Mouse (Mus musculus) granulocyte monocyte progenitor cell, adult 5-6 weeks (primary cell): Measurements from ENCODE around the gene Foxi1. TPM values are rescaled to one million over a fixed set of nuclear protein-coding genes. Genes with fewer than 3 reads are reported as not detected.

Source experiments
- ATAC-seq: replicated peaks from 2 replicates; pipeline ENCODE4 v1.8.0; 2016; ENCODE audit warnings: mild to moderate bottlenecking, moderate TSS enrichment, inconsistent platforms; ENCODE audit not compliant: poor library complexity, severe bottlenecking
- total RNA-seq, 2 experiments: library from RNA; stranded (forward) in 1 of 2; stranded (reverse) in 1 of 2; fragments of 200-712, 200-1000 nt in 1 of 2; fragments of >200 nt in 1 of 2; fragmentation: Nextera tagmentation in 1 of 2; gene quantifications; 2 replicates each; pipeline ENCODE4 v1.2.3; 2014 to 2017

Gene Foxi1
- total RNA-seq, 2 experiments from 2014 or later = not detected

- no peak for ATAC-seq
Observed at GRCm38 (mm10) chr11:34166392-34166791, 41.5 kb downstream of the Foxi1 start.

DNA sequence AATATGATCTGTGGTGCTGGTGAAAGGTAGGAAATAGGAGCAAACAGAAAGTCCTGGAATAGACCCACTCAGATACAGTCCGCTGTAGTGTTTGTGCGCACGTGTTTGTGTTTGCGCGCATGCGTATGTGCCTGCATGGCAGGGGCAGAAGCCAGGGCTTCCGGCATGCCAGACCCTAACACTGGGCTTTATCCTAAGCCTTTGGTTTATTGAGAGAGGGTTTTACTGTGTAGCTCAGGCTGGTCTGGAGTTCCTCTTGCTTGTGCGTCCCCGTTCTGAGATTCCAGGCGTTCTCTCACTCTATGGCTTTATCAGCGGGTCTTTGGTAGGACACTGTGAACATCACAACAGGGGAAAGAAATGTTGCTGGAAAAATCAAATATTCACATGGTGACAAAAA, 42.6 kb downstream of the Foxi1 start:
- no peak for ATAC-seq

DNA sequence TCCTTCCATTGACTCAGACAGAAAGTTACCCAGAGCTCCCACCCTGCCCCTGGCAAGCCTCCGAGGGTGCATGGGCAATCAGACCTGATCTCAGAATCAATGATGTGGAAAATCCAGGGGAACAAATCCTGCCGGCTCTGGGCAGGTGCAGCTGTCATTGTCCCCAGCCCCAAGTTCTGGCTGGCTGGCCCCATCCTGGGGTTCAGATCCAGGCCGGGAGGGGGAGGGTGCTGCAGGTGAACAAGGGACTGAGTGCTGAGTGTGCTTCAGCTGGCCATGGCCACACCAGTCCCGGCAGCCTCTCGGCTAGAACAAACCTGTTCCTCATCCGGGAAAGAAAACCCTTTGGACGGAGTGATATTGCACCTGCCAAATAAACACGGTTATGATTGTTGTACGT, 49.0 kb downstream of the Foxi1 start:
- ATAC-seq = no peak

- no peak for ATAC-seq
Observed at GRCm38 (mm10) chr11:34155235-34155634, 52.7 kb downstream of the Foxi1 start.

Other genes with a start within 250 kb of the Foxi1 start
- gene Kcnmb1, start 245.1 kb downstream of the Foxi1 start, total RNA-seq (2014; fragmentation: Nextera tagmentation) = not detected in 2 replicates
- gene Kcnmb1, start 245.1 kb downstream of the Foxi1 start, total RNA-seq (2017) = not detected in 2 replicates
- not detected in 2 replicates for gene Kcnip1, start 214.9 kb downstream of the Foxi1 start, total RNA-seq (2014; fragmentation: Nextera tagmentation)
- not detected in 2 replicates for gene Kcnip1, start 214.9 kb downstream of the Foxi1 start, total RNA-seq (2017)
- gene Lcp2, start 161.2 kb downstream of the Foxi1 start, total RNA-seq (2014; fragmentation: Nextera tagmentation) = 43.5 and 55.4 TPM in 2 replicates
- gene Lcp2, start 161.2 kb downstream of the Foxi1 start, total RNA-seq (2017) = 22.0 and 34.6 TPM in 2 replicates
- not detected in 2 replicates for gene 4930469K13Rik, start 109.5 kb downstream of the Foxi1 start, total RNA-seq (2014; fragmentation: Nextera tagmentation)
- not detected in 2 replicates for gene 4930469K13Rik, start 109.5 kb downstream of the Foxi1 start, total RNA-seq (2017)
- not detected in 2 replicates for gene Fam196b, start 106.7 kb upstream of the Foxi1 start, total RNA-seq (2014; fragmentation: Nextera tagmentation)
- not detected in 2 replicates for gene Fam196b, start 106.7 kb upstream of the Foxi1 start, total RNA-seq (2017)